Mouse (Mus musculus): Measurements from ENCODE around the gene Rabl3. TPM values are rescaled to one million over a fixed set of nuclear protein-coding genes. Genes with fewer than 3 reads are reported as not detected.

Gene Rabl3
- polyA plus RNA-seq, 1 experiment from 2014 or later, result 30.6 TPM

DNA sequence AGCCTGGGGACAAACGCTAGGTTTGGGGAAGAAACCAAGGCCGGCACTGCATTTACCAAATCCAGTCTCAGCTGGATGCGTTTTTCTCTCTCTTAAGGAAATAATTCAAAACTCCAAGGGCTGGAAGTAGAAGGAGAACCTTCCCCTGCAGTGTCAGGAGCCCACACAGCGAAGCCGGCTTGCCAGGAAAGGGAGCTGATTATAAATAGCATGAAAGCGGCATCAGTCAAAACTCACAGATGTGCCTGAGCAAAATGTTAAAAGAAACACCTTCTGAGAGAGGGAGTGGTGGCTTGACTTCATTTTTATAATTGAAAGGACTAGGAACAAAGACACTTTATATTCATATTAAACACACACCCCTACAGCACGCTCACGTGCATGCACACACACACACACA lies 70.6 kb downstream of the Rabl3 start:
- Histone ChIP-seq H3K27ac (no peak overlapping the region), H3K9me3 (no peaks in the 10 kb centered on the region), H3K36me3 (no peaks in the 10 kb centered on the region), H3K4me1 (replicated peaks) (no peaks in the 10 kb centered on the region), H3K4me2 (replicated peaks) (no peak overlapping the region), H3K4me3 (replicated peaks) (no peak overlapping the region), H3K27me3 (replicated peaks) (no peaks in the 10 kb centered on the region), H3K9ac (no peak overlapping the region)
- 74% methylated on average over 8 of the region's 8 CpGs for WGBS
- no peak for ATAC-seq

DNA sequence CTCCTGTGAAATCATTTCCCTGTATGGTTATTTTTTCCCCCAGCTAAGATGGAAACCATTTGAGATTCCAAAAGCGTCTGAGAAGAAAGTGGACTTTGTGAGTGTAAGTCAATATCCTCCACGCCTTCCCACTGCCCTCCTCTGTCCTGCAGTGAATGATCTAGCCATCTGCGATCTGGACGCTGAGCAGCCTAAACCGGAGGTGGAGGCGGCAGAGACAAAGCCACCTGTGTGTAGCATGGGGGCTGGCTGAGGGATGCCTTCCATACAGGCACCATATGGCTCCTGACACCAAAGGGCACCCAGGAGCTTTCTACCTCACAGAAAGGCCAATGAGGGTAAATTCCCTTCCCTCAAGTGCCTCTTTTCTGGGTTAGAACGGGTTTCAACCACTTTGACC lies 71.4 kb downstream of the Rabl3 start:
- 76% methylated on average over 7 of the region's 7 CpGs for WGBS

GRCm38 (mm10) chr16:37612013-37612412 lies 72.3 kb downstream of the Rabl3 start:
- ATAC-seq, result no peak
- Histone ChIP-seq H3K27me3 (replicated peaks) (no peaks in the 10 kb centered on the region), H3K27ac (no peak overlapping the region), H3K4me1 (replicated peaks) (no peaks in the 10 kb centered on the region), H3K4me2 (replicated peaks) (no peak overlapping the region), H3K9ac (no peak overlapping the region), H3K4me3 (replicated peaks) (no peak overlapping the region), H3K9me3 (no peaks in the 10 kb centered on the region), H3K36me3 (no peaks in the 10 kb centered on the region)
- whole genome bisulfite sequencing, result 92% methylated on average over 5 of the region's 5 CpGs

More for the DNA sequence above, 71.4 kb downstream of the Rabl3 start:
- Histone ChIP-seq H3K4me3 (replicated peaks) (no peak overlapping the region), H3K36me3 (no peaks in the 10 kb centered on the region), H3K9me3 (no peaks in the 10 kb centered on the region), H3K27ac (no peak overlapping the region), H3K9ac (no peak overlapping the region), H3K27me3 (replicated peaks) (no peaks in the 10 kb centered on the region), H3K4me1 (replicated peaks) (no peaks in the 10 kb centered on the region), H3K4me2 (replicated peaks) (no peak overlapping the region)
- ATAC-seq, result no peak

DNA sequence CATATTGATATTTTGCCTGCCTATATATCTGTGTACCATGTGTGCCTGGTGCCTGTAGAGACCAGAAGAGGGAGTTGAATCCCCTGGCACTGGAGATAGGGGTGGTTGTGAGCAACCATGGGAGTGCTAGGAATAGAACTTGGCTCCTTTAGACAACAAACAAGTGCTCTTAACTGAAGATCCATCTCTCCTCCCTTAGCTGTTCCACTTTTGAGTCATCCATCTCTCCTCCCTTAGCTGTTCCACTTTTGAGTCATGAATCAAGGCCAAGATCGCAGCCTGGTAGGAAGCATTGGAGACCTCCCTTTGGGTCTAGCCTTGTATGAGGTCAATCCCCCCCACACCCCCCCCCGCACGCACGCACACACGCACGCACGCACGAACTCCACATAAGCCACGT lies 74.9 kb downstream of the Rabl3 start:
- Histone ChIP-seq H3K36me3 (no peaks in the 10 kb centered on the region), H3K4me1 (replicated peaks) (0 out of 2 replicates have a peak, but pooled peaks cover 4% of the 10 kb centered on the region), H3K4me2 (replicated peaks) (no peak overlapping the region), H3K4me3 (replicated peaks) (no peak overlapping the region), H3K9me3 (no peaks in the 10 kb centered on the region), H3K27ac (no peak overlapping the region), H3K27me3 (replicated peaks) (no peaks in the 10 kb centered on the region), H3K9ac (no peak overlapping the region)
- WGBS, result 90% methylated on average over 9 of the region's 9 CpGs
- no peak for ATAC-seq

GRCm38 (mm10) chr16:37615429-37615828 lies 75.7 kb downstream of the Rabl3 start:
- Histone ChIP-seq H3K9ac (no peak overlapping the region), H3K4me3 (replicated peaks) (no peak overlapping the region), H3K36me3 (no peaks in the 10 kb centered on the region), H3K4me2 (replicated peaks) (no peak overlapping the region), H3K4me1 (replicated peaks) (0 out of 2 replicates have a peak, but pooled peaks cover 4% of the 10 kb centered on the region), H3K27me3 (replicated peaks) (no peaks in the 10 kb centered on the region), H3K27ac (no peak overlapping the region), H3K9me3 (no peaks in the 10 kb centered on the region)
- WGBS, result 57% methylated on average over 8 of the region's 8 CpGs
- no peak for ATAC-seq

DNA sequence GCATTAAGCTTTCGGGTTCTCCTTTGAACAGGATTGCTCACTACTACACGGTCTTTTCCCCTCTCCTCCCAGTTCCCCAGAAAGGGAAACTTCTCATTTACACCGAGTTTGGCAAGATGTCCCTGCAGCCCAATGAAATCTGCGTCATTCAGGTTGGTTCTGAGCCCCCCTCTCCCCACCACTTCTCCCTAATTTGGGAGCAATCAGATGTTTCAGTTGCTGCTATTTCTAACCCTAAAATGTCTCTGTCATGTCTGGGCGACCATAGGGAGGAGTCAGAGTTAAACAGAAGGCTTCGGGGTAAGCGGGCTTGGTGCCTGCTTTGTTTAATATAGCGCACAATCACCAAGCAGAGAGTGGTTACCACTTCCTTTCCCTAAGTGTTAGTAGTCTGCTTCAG lies 76.4 kb downstream of the Rabl3 start:
- no peaks in the 10 kb centered on the region for H3K9me3 ChIP-seq
- H3K27me3 ChIP-seq (replicated peaks), result no peaks in the 10 kb centered on the region
- H3K4me1 ChIP-seq (replicated peaks), result 0 out of 2 replicates have a peak, but pooled peaks cover 4% of the 10 kb centered on the region
- 68% methylated on average over 8 of the region's 8 CpGs for WGBS
- no peaks in the 10 kb centered on the region for H3K36me3 ChIP-seq
- H3K9ac ChIP-seq, result no peak overlapping the region
- H3K27ac ChIP-seq, result no peak overlapping the region
- ATAC-seq, result no peak
- H3K4me3 ChIP-seq (replicated peaks), result no peak overlapping the region
- no peak overlapping the region for H3K4me2 ChIP-seq (replicated peaks)

DNA sequence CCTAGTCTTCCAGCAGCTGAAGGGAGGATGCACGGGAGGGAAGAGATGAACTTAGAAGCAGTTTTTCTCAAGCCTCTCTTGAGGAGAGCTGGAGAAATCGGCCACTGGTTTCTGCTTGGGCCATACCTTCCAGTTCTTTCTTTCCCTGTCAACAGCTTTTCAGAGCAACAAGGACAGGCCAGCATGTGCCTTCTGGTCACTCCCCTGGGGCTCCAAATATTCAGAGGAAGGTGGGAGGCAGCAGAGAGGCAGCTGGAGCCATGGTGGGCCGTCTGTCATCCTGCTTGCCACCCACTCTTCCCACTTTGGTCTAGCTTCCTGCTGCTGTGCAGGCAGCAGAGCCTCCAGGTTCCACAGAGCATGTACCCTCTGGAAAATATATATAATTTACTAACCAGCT lies 78.0 kb downstream of the Rabl3 start:
- H3K9me3 ChIP-seq, result no peaks in the 10 kb centered on the region
- H3K4me1 ChIP-seq (replicated peaks), result 0 out of 2 replicates have a peak, but pooled peaks cover 4% of the 10 kb centered on the region
- H3K9ac ChIP-seq, result no peak overlapping the region
- no peaks in the 10 kb centered on the region for H3K27me3 ChIP-seq (replicated peaks)
- H3K36me3 ChIP-seq, result no peaks in the 10 kb centered on the region
- 34% methylated on average over 3 of the region's 3 CpGs for WGBS
- ATAC-seq, result no peak
- no peak overlapping the region for H3K4me2 ChIP-seq (replicated peaks)
- H3K4me3 ChIP-seq (replicated peaks), result no peak overlapping the region
- no peak overlapping the region for H3K27ac ChIP-seq

Other genes with a start within 250 kb of the Rabl3 start
- 2.5 TPM in 2 replicates for gene Stxbp5l, start 154.9 kb upstream of the Rabl3 start, polyA plus RNA-seq (2015; fragmentation: Nextera tagmentation; extraction: Ambion mirVana)
- 18.2 and 20.4 TPM in 2 replicates for gene Gtf2e1, start 96 bp upstream of the Rabl3 start, polyA plus RNA-seq (2015; fragmentation: Nextera tagmentation; extraction: Ambion mirVana)
- gene Hgd, start 40.3 kb downstream of the Rabl3 start, polyA plus RNA-seq (2015; fragmentation: Nextera tagmentation; extraction: Ambion mirVana), result 1.0 and 1.4 TPM in 2 replicates
- 58.4 and 71.7 TPM in 2 replicates for gene Ndufb4, start 114.6 kb downstream of the Rabl3 start, polyA plus RNA-seq (2015; fragmentation: Nextera tagmentation; extraction: Ambion mirVana)
- gene Fstl1, start 237.0 kb downstream of the Rabl3 start, polyA plus RNA-seq (2015; fragmentation: Nextera tagmentation; extraction: Ambion mirVana), result 232 and 269 TPM in 2 replicates

All from intestine, embryonic 15.5 days (tissue).